Mouse (Mus musculus): ENCODE measurements around the gene St3gal2.
"Not testable (repeated sequence)": the region's sequence is repeated elsewhere in the genome, so short reads cannot be mapped to it uniquely, and the experiment has no call there.

The St3gal2 gene

GRCm38 (mm10) chr8:110909850-110910249 is 9.9 kb upstream of the St3gal2 start:
- in situ Hi-C loops (cut with MboI; ENCODE audit: unreplicated experiment in 2 of 2), result loop anchor here in 1 of 2 experiments (5.0 kb wide), 1 partner anchor 57 kb away; no protein-coding TSS in a partner anchor

GRCm38 (mm10) chr8:110911576-110912570 is 7.8 kb upstream of the St3gal2 start:
- in situ Hi-C loops (cut with MboI; ENCODE audit: unreplicated experiment in 2 of 2), result loop anchor here in 1 of 2 experiments (5.0 kb wide), 1 partner anchor 55 kb away; no protein-coding TSS in a partner anchor

GRCm38 (mm10) chr8:110917415-110917814 is 2.3 kb upstream of the St3gal2 start:
- in situ Hi-C loops (cut with MboI; ENCODE audit: unreplicated experiment in 2 of 2), result no loop called here

- in situ Hi-C loops (cut with MboI; ENCODE audit: unreplicated experiment in 2 of 2), result no loop called here
These were observed 1.7 kb upstream of the St3gal2 start for GRCm38 (mm10) chr8:110918027-110918426.

- in situ Hi-C loops (cut with MboI; ENCODE audit: unreplicated experiment in 2 of 2), result no loop called here
These were observed 1.3 kb upstream of the St3gal2 start for GRCm38 (mm10) chr8:110918460-110918859.

GRCm38 (mm10) chr8:110920032-110920772 is 480 bp downstream of the St3gal2 start:
- in situ Hi-C loops (cut with MboI; ENCODE audit: unreplicated experiment in 2 of 2), result loop anchor here in 1 of 2 experiments (5.0 kb wide), 1 partner anchor 37 kb away; no protein-coding TSS in a partner anchor

GRCm38 (mm10) chr8:110920773-110921277 is 1.1 kb downstream of the St3gal2 start:
- in situ Hi-C loops (cut with MboI; ENCODE audit: unreplicated experiment in 2 of 2), result loop anchor here in 1 of 2 experiments (5.0 kb wide), 1 partner anchor 36 kb away; no protein-coding TSS in a partner anchor

- in situ Hi-C loops (cut with MboI; ENCODE audit: unreplicated experiment in 2 of 2), result loop anchor here in 1 of 2 experiments (5.0 kb wide), 1 partner anchor 36 kb away; no protein-coding TSS in a partner anchor
These were observed 1.9 kb downstream of the St3gal2 start for GRCm38 (mm10) chr8:110921492-110922230.

GRCm38 (mm10) chr8:110925691-110926140 is 6.0 kb downstream of the St3gal2 start:
- in situ Hi-C loops (cut with MboI; ENCODE audit: unreplicated experiment in 2 of 2), result no loop called here

- in situ Hi-C loops (cut with MboI; ENCODE audit: unreplicated experiment in 2 of 2), result no loop called here
These were observed 7.0 kb downstream of the St3gal2 start for GRCm38 (mm10) chr8:110926690-110927089.

GRCm38 (mm10) chr8:110928435-110928834 is 8.7 kb downstream of the St3gal2 start:
- in situ Hi-C loops (cut with MboI; ENCODE audit: unreplicated experiment in 2 of 2), result no loop called here

- in situ Hi-C loops (cut with MboI; ENCODE audit: unreplicated experiment in 2 of 2), result no loop called here
These were observed 9.3 kb downstream of the St3gal2 start for GRCm38 (mm10) chr8:110929066-110929465.

GRCm38 (mm10) chr8:110929672-110930071 is 9.9 kb downstream of the St3gal2 start:
- in situ Hi-C loops (cut with MboI; ENCODE audit: unreplicated experiment in 2 of 2), result not testable (repeated sequence)

GRCm38 (mm10) chr8:110931176-110931939 is 11.6 kb downstream of the St3gal2 start:
- in situ Hi-C loops (cut with MboI; ENCODE audit: unreplicated experiment in 2 of 2), result no loop called here

- in situ Hi-C loops (cut with MboI; ENCODE audit: unreplicated experiment in 2 of 2), result no loop called here
These were observed 12.7 kb downstream of the St3gal2 start for GRCm38 (mm10) chr8:110932444-110932843.

GRCm38 (mm10) chr8:110933272-110933671 is 13.6 kb downstream of the St3gal2 start:
- in situ Hi-C loops (cut with MboI; ENCODE audit: unreplicated experiment in 2 of 2), result no loop called here

- in situ Hi-C loops (cut with MboI; ENCODE audit: unreplicated experiment in 2 of 2), result no loop called here
These were observed 16.5 kb downstream of the St3gal2 start for GRCm38 (mm10) chr8:110936217-110936616.

- in situ Hi-C loops (cut with MboI; ENCODE audit: unreplicated experiment in 2 of 2), result no loop called here
These were observed 19.3 kb downstream of the St3gal2 start for GRCm38 (mm10) chr8:110938882-110939589.
